8 mouse cellular contexts compared by ENCODE assay signal in the genomic region with DNA sequence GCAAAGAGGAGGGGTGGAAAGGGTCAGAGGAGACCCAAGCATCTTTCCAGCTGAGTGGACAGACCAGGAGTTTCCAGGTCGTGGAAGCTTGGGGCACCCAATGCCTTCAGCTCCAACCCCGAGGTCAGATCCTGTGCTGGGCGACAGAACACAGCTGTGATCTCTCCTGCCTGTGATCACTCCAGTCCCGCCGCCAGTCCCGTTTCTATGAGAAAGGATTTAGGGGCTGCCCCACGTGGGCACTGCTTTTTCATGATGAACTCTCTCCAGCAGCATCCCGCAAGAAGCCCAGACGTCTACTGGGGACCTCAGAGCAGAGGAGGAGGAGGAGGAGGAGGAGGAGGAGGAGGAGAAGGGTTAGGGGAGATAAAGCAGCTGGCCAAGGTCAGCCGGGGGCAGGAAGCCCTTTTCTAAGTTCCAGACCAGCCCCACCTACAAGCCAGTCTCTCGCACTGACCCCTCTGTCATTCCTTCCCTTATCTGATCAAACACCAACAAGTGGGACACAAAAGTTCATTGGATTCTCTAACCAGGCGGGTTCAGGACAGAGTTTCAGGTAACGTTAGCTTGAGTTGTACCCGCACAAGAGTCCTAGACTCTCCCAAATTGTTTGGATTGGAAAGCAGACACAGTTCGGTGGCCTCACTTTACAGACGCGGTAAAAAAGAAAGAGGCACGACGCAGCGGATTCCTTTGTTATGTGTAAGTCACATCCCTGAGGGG. TPM values are rescaled to one million over a fixed set of nuclear protein-coding genes. Genes with fewer than 3 reads are reported as not detected.
DNase-seq lines count a peak whose midpoint lies in the region; ATAC-seq lines count a peak whose summit lies in the region.

No protein-coding gene starts in this region.

- peak overlapping the region; percentile 85 for H3K27ac ChIP-seq in kidney, embryonic 14.5 days (ENCODE audit: low read depth, low read length)
- H3K27ac ChIP-seq in embryonic facial prominence, embryonic 12.5 days = no peak overlapping the region
- H3K27ac ChIP-seq in intestine, embryonic 14.5 days (ENCODE audit: low read depth) = peak overlapping the region; percentile 59; the same call in 1 of the 2 replicates

- peaks cover 16% of the 10 kb centered on the region for H3K4me1 ChIP-seq in kidney, embryonic 14.5 days (ENCODE audit: control insufficient read depth, insufficient read depth, low read length)
- H3K4me1 ChIP-seq in embryonic facial prominence, embryonic 12.5 days = peaks cover 16% of the 10 kb centered on the region
- H3K4me1 ChIP-seq in intestine, embryonic 14.5 days (replicated peaks; ENCODE audit: control insufficient read depth, insufficient read depth, low read length) = peaks cover 16% of the 10 kb centered on the region

- 0% methylated on average over 20 of the region's 20 CpGs for WGBS in kidney, embryonic 14.5 days
- WGBS in embryonic facial prominence, embryonic 12.5 days = 2% methylated on average over 20 of the region's 20 CpGs
- WGBS in intestine, embryonic 14.5 days = under 1% methylated on average over 20 of the region's 20 CpGs

- peak overlapping the region; percentile 62 for H3K4me3 ChIP-seq in kidney, embryonic 14.5 days (ENCODE audit: low read length)
- H3K4me3 ChIP-seq in embryonic facial prominence, embryonic 12.5 days = peak overlapping the region; percentile 74
- peak overlapping the region; percentile 77 for H3K4me3 ChIP-seq in intestine, embryonic 14.5 days (ENCODE audit: low read depth, low read length)

- H3K4me2 ChIP-seq in kidney, embryonic 14.5 days (replicated peaks; ENCODE audit: low read depth, low read length) = peak overlapping the region; percentile 84
- peak overlapping the region; percentile 92 for H3K4me2 ChIP-seq in embryonic facial prominence, embryonic 12.5 days (replicated peaks)
- peak overlapping the region; percentile 80 for H3K4me2 ChIP-seq in intestine, embryonic 14.5 days (ENCODE audit: low read length)

- intact Hi-C loops in left cerebral cortex, postnatal 4 days (cut with DNase I) = loop anchor here (5.0 kb wide), 1 partner anchor 79 kb away; no protein-coding TSS in a partner anchor

- peaks cover 19% of the 10 kb centered on the region; the same call in 1 of the 2 replicates for H3K36me3 ChIP-seq in kidney, embryonic 14.5 days (ENCODE audit: control insufficient read depth, insufficient read depth, low read length)
- peaks cover 23% of the 10 kb centered on the region for H3K36me3 ChIP-seq in embryonic facial prominence, embryonic 12.5 days
- peaks cover 23% of the 10 kb centered on the region for H3K36me3 ChIP-seq in intestine, embryonic 14.5 days (ENCODE audit: control insufficient read depth, insufficient read depth, low read length)

- no peak for DNase-seq in kidney, adult 18-20 months
- peak; percentile 66 for DNase-seq in intestine, embryonic 14.5 days (ENCODE audit: low spot score)
- DNase-seq in lung, postnatal 36 days = peak; percentile 62
- no peak for DNase-seq in ovary, postnatal 14 days (ENCODE audit: low spot score)
- no peak for DNase-seq in natural killer cell, adult 2 months (ENCODE audit: low spot score in 2 of 2)
- DNase-seq in left cerebral cortex, postnatal 4 days = no peak

- H3K9ac ChIP-seq in kidney, embryonic 14.5 days (ENCODE audit: low read depth, low read length) = peak overlapping the region; percentile 72
- peak overlapping the region; percentile 74 for H3K9ac ChIP-seq in embryonic facial prominence, embryonic 12.5 days
- H3K9ac ChIP-seq in intestine, embryonic 14.5 days (ENCODE audit: low read length) = peak overlapping the region; percentile 70

- H3K27me3 ChIP-seq in kidney, embryonic 14.5 days (ENCODE audit: control insufficient read depth, insufficient read depth, low read length) = no peaks in the 10 kb centered on the region
- H3K27me3 ChIP-seq in embryonic facial prominence, embryonic 12.5 days = no peaks in the 10 kb centered on the region
- H3K27me3 ChIP-seq in intestine, embryonic 14.5 days (replicated peaks; ENCODE audit: control insufficient read depth, insufficient read depth, low read length) = no peaks in the 10 kb centered on the region

- no peaks in the 10 kb centered on the region for H3K9me3 ChIP-seq in kidney, embryonic 14.5 days (ENCODE audit: control insufficient read depth, low read length)
- H3K9me3 ChIP-seq in embryonic facial prominence, embryonic 12.5 days = no peaks in the 10 kb centered on the region
- H3K9me3 ChIP-seq in intestine, embryonic 14.5 days (ENCODE audit: control insufficient read depth, low read length) = no peaks in the 10 kb centered on the region

- ATAC-seq in kidney, embryonic 14.5 days (ENCODE audit: low FRiP score, low TSS enrichment) = peak; percentile 30; the same call in 1 of the 2 replicates
- no peak for ATAC-seq in embryonic facial prominence, embryonic 12.5 days (ENCODE audit: insufficient number of reproducible peaks, insufficient read depth, low FRiP score, low TSS enrichment)
- ATAC-seq in intestine, embryonic 14.5 days (replicated peaks; ENCODE audit: low FRiP score, low TSS enrichment, low read depth) = no peak

RNA-seq across cellular contexts. Expression of gene Mfge8, which starts 0.8 kb away (rescaled TPM):
- polyA plus RNA-seq in kidney, embryonic 14.5 days (2014; fragmentation: Nextera tagmentation; extraction: Ambion mirVana) = 194 and 243 TPM in 2 replicates
- 118 and 123 TPM in 2 replicates for polyA plus RNA-seq in embryonic facial prominence, embryonic 12.5 days (2016; fragmentation: Nextera tagmentation; extraction: Ambion mirVana)
- 196 and 214 TPM in 2 replicates for polyA plus RNA-seq in intestine, embryonic 14.5 days (2014; fragmentation: Nextera tagmentation; extraction: Ambion mirVana)
- 100 to 1,000 TPM; 136 to 148 TPM for total RNA-seq in left cerebral cortex, postnatal 4 days (2021)

RNA-seq across cellular contexts. Expression of gene Hapln3, which starts 17.3 kb away (rescaled TPM):
- polyA plus RNA-seq in kidney, embryonic 14.5 days (2014; fragmentation: Nextera tagmentation; extraction: Ambion mirVana) = 7.2 and 7.4 TPM in 2 replicates
- polyA plus RNA-seq in embryonic facial prominence, embryonic 12.5 days (2016; fragmentation: Nextera tagmentation; extraction: Ambion mirVana) = 2.0 and 2.5 TPM in 2 replicates
- 2.9 TPM in 2 replicates for polyA plus RNA-seq in intestine, embryonic 14.5 days (2014; fragmentation: Nextera tagmentation; extraction: Ambion mirVana)
- total RNA-seq in left cerebral cortex, postnatal 4 days (2021) = 1 to 10 TPM; 7.9 to 8.2 TPM

Comparison
In these comparisons a context has a peak if more than half of its experiments do, and no peak if none do; other contexts are left out.
1. DNase-seq: peak in intestine, embryonic 14.5 days (single experiment) and lung, postnatal 36 days (single experiment); none in kidney, adult 18-20 months (single experiment), ovary, postnatal 14 days (single experiment), natural killer cell, adult 2 months (0 of 2) and left cerebral cortex, postnatal 4 days (single experiment).
2. Peak in every context shown above with its lines, with median percentiles within 50 percentile points of each other: H3K4me2 ChIP-seq, H3K4me3 ChIP-seq and H3K9ac ChIP-seq.